Mouse (Mus musculus) spleen, postnatal 4 days (tissue): ENCODE data around the gene Tyw5.
A peak's percentile ranks its signal among the peaks of the same experiment; 100 is the strongest.

ENCODE experiments used
- DNase-seq, 2 experiments: peaks; one replicate each; pipeline ENCODE4 v3.0.0; 2022; ENCODE audit warnings: low spot score in 2 of 2

The Tyw5 gene

GRCm38 (mm10) chr1:57387876-57388275 lies 19.0 kb downstream of the Tyw5 start:
- DNase-seq, result no peak

- DNase-seq, result no peak
Measured at GRCm38 (mm10) chr1:57386519-57386918, 20.4 kb downstream of the Tyw5 start.

GRCm38 (mm10) chr1:57377376-57378341 lies 29.2 kb downstream of the Tyw5 start, which contains the start of gene 1700066M21Rik:
1700066M21Rik (plus strand) TSS chr1:57377620.
- DNase-seq, result peak; percentile 94 to 97

- no peak for DNase-seq
Measured at GRCm38 (mm10) chr1:57376806-57377205, 30.1 kb downstream of the Tyw5 start.

- DNase-seq, result no peak
Measured at GRCm38 (mm10) chr1:57375276-57375675, 31.6 kb downstream of the Tyw5 start.

- DNase-seq, result no peak
Measured at GRCm38 (mm10) chr1:57370451-57370850, 36.5 kb downstream of the Tyw5 start.

- DNase-seq, result no peak
Measured at GRCm38 (mm10) chr1:57369111-57369510, 37.8 kb downstream of the Tyw5 start.

GRCm38 (mm10) chr1:57367446-57367845 lies 39.5 kb downstream of the Tyw5 start:
- no peak for DNase-seq

- DNase-seq, result no peak
Measured at GRCm38 (mm10) chr1:57358546-57358945, 48.4 kb downstream of the Tyw5 start.

GRCm38 (mm10) chr1:57351941-57352340 lies 55.0 kb downstream of the Tyw5 start:
- DNase-seq, result no peak

- no peak for DNase-seq
Measured at GRCm38 (mm10) chr1:57347487-57347886, 59.4 kb downstream of the Tyw5 start.

GRCm38 (mm10) chr1:57341197-57341596 lies 65.7 kb downstream of the Tyw5 start:
- no peak for DNase-seq

GRCm38 (mm10) chr1:57339156-57339796 lies 67.6 kb downstream of the Tyw5 start:
- no peak for DNase-seq
